Mouse (Mus musculus) liver, adult 2 months (tissue): Measurements from ENCODE around the gene Rfx7.

Source experiments
- CTCF ChIP-seq: fragments of 200-500 bp; IDR thresholded peaks from 2 replicates; pipeline ENCODE4 v1.5.1; 2011; ENCODE audit warnings: low read depth, low read length, control low read depth
- POLR2A ChIP-seq: fragments of 200-500 bp; IDR thresholded peaks from 2 replicates; pipeline ENCODE4 v1.6.1; 2011; ENCODE audit warnings: low read length, control low read depth; ENCODE audit not compliant: insufficient read depth; ENCODE audit errors: extremely low read depth

GRCm38 (mm10) chr9:72563277-72563676 is 31.2 kb downstream of the Rfx7 start:
- TF ChIP-seq CTCF (no peak), POLR2A (no peak)
